Mouse (Mus musculus) cerebellum, postnatal 36 days (tissue): ENCODE data around the gene Tnfsf12.

Source experiments
- DNase-seq, 2 experiments: peaks; one replicate each; pipeline ENCODE4 v3.0.0; 2021 to 2022; ENCODE audit warnings: mixed read lengths in 2 of 2

Tnfsf12 gene

GRCm38 (mm10) chr11:69645860-69646259 is 49.8 kb downstream of the Tnfsf12 start:
- DNase-seq = no peak
